8 mouse cellular contexts compared by ENCODE assay signal in the genomic region with DNA sequence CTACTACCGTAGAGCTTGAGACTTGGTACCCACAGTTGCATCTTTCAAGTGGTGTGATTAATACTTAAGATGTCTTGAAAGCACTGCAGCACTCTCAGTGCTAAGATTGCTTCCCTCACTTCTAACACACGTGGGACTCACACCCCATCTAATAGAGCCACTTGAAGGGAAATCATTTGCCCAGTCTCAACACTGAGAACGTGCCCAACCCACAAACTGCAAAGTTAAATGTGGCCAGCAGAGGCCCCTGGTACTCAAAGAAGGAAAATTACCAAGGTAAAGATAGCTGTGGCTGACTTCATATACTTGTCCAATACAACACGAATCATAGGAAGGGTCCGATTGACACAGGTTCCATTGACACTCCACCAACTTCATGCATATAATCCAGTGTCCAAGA.
DNase-seq lines count a peak whose midpoint lies in the region; ATAC-seq lines count a peak whose summit lies in the region.

No protein-coding gene starts in this region.

- no peaks in the 10 kb centered on the region for H3K27me3 ChIP-seq in midbrain, embryonic 14.5 days (ENCODE audit: control insufficient read depth, insufficient read depth, low read length)
- no peaks in the 10 kb centered on the region for H3K27me3 ChIP-seq in midbrain, embryonic 16.5 days (ENCODE audit: control insufficient read depth, insufficient read depth, low read depth, low read length)

- no peak overlapping the region for H3K4me3 ChIP-seq in midbrain, embryonic 14.5 days (replicated peaks; ENCODE audit: low read depth, low read length)
- no peak overlapping the region for H3K4me3 ChIP-seq in midbrain, embryonic 16.5 days (ENCODE audit: low read depth, low read length)

- WGBS in midbrain, embryonic 14.5 days = 67% methylated on average over 5 of the region's 5 CpGs
- 57% methylated on average over 5 of the region's 5 CpGs for WGBS in midbrain, embryonic 16.5 days

- H3K36me3 ChIP-seq in midbrain, embryonic 14.5 days (ENCODE audit: control insufficient read depth, insufficient read depth, low read length) = no peaks in the 10 kb centered on the region
- no peaks in the 10 kb centered on the region for H3K36me3 ChIP-seq in midbrain, embryonic 16.5 days (ENCODE audit: control insufficient read depth, insufficient read depth, low read length)

- H3K4me2 ChIP-seq in midbrain, embryonic 14.5 days (ENCODE audit: low read length) = no peak overlapping the region
- H3K4me2 ChIP-seq in midbrain, embryonic 16.5 days (ENCODE audit: low read length) = no peak overlapping the region

- no peaks in the 10 kb centered on the region for H3K4me1 ChIP-seq in midbrain, embryonic 14.5 days (ENCODE audit: control insufficient read depth, insufficient read depth, low read length)
- no peaks in the 10 kb centered on the region for H3K4me1 ChIP-seq in midbrain, embryonic 16.5 days (ENCODE audit: control insufficient read depth, insufficient read depth, low read length)

- no peak for ATAC-seq in midbrain, embryonic 14.5 days (ENCODE audit: low FRiP score, low TSS enrichment)
- ATAC-seq in midbrain, embryonic 16.5 days = no peak
- no peak for ATAC-seq in monocyte, adult 5-6 weeks (replicated peaks; ENCODE audit: insufficient number of reproducible peaks, low FRiP score, low TSS enrichment, poor library complexity, severe bottlenecking)

- DNase-seq in adrenal gland, postnatal 14 days = peak; percentile 7
- DNase-seq in adrenal gland, adult 8-10 months = no peak
- peak; percentile 6 for DNase-seq in midbrain, embryonic 14.5 days
- peak; percentile 12 for DNase-seq in embryo, embryonic 11 days
- peak; percentile 50 for DNase-seq in lung, postnatal 36 days
- no peak for DNase-seq in heart, postnatal 4 days

- H3K27ac ChIP-seq in midbrain, embryonic 14.5 days (replicated peaks; ENCODE audit: low read depth, low read length) = no peak overlapping the region
- H3K27ac ChIP-seq in midbrain, embryonic 16.5 days (ENCODE audit: low read length) = no peak overlapping the region

- H3K9ac ChIP-seq in midbrain, embryonic 14.5 days (replicated peaks; ENCODE audit: low read length) = no peak overlapping the region
- no peak overlapping the region for H3K9ac ChIP-seq in midbrain, embryonic 16.5 days (ENCODE audit: low read depth, low read length)

- H3K9me3 ChIP-seq in midbrain, embryonic 14.5 days (ENCODE audit: control insufficient read depth, low read length) = no peaks in the 10 kb centered on the region
- H3K9me3 ChIP-seq in midbrain, embryonic 16.5 days (replicated peaks; ENCODE audit: control insufficient read depth, low read length, poor library complexity, severe bottlenecking) = no peaks in the 10 kb centered on the region

Comparison
In these comparisons a context has a peak if more than half of its experiments do, and no peak if none do; other contexts are left out.
1. DNase-seq: peak in adrenal gland, postnatal 14 days (single experiment), midbrain, embryonic 14.5 days (single experiment), embryo, embryonic 11 days (single experiment) and lung, postnatal 36 days (single experiment); none in adrenal gland, adult 8-10 months (single experiment) and heart, postnatal 4 days (single experiment).